Mouse (Mus musculus): ENCODE measurements around the gene Depdc7. TPM values are rescaled to one million over a fixed set of nuclear protein-coding genes. Genes with fewer than 3 reads are reported as not detected.

Depdc7 gene
- polyA plus RNA-seq, 1 experiment from 2014 or later, result 1.9 TPM

- no peak for ATAC-seq
- Histone ChIP-seq H3K4me1 (replicated peaks) (0 out of 2 replicates have a peak, but pooled peaks cover 4% of the 10 kb centered on the region), H3K4me2 (replicated peaks) (no peak overlapping the region), H3K9ac (replicated peaks) (no peak overlapping the region), H3K27ac (no peak overlapping the region), H3K36me3 (peaks cover 35% of the 10 kb centered on the region), H3K27me3 (no peaks in the 10 kb centered on the region), H3K9me3 (no peaks in the 10 kb centered on the region), H3K4me3 (replicated peaks) (no peak overlapping the region)
- 90% methylated on average over 3 of the region's 3 CpGs for WGBS
Observed at GRCm38 (mm10) chr2:104688321-104688720, 54.4 kb downstream of the Depdc7 start.

GRCm38 (mm10) chr2:104687261-104687660, 55.4 kb downstream of the Depdc7 start:
- H3K27me3 ChIP-seq, result no peaks in the 10 kb centered on the region
- H3K27ac ChIP-seq, result no peak overlapping the region
- WGBS, result 78% methylated on average over 3 of the region's 3 CpGs
- ATAC-seq, result no peak
- no peak overlapping the region for H3K9ac ChIP-seq (replicated peaks)
- H3K9me3 ChIP-seq, result no peaks in the 10 kb centered on the region
- 0 out of 2 replicates have a peak, but pooled peaks cover 4% of the 10 kb centered on the region for H3K4me1 ChIP-seq (replicated peaks)
- no peak overlapping the region for H3K4me3 ChIP-seq (replicated peaks)
- peaks cover 45% of the 10 kb centered on the region for H3K36me3 ChIP-seq
- no peak overlapping the region for H3K4me2 ChIP-seq (replicated peaks)

- H3K4me2 ChIP-seq (replicated peaks), result no peak overlapping the region
- no peaks in the 10 kb centered on the region for H3K9me3 ChIP-seq
- 0 out of 2 replicates have a peak, but pooled peaks cover 4% of the 10 kb centered on the region for H3K4me1 ChIP-seq (replicated peaks)
- peaks cover 64% of the 10 kb centered on the region for H3K36me3 ChIP-seq
- no peaks in the 10 kb centered on the region for H3K27me3 ChIP-seq
- peak; percentile 94 for ATAC-seq
- 10% methylated on average over 13 of the region's 13 CpGs for WGBS
- H3K9ac ChIP-seq (replicated peaks), result no peak overlapping the region
- no peak overlapping the region for H3K27ac ChIP-seq
- no peak overlapping the region for H3K4me3 ChIP-seq (replicated peaks)
Observed at GRCm38 (mm10) chr2:104685418-104685817, 57.3 kb downstream of the Depdc7 start.

GRCm38 (mm10) chr2:104684771-104685170, 57.9 kb downstream of the Depdc7 start:
- ATAC-seq, result no peak
- Histone ChIP-seq H3K4me3 (replicated peaks) (no peak overlapping the region), H3K36me3 (peaks cover 69% of the 10 kb centered on the region)

GRCm38 (mm10) chr2:104677326-104677725, 65.4 kb downstream of the Depdc7 start:
- no peak for ATAC-seq
- no peak overlapping the region for H3K27ac ChIP-seq
- 89% methylated on average over 3 of the region's 3 CpGs for WGBS
- H3K4me3 ChIP-seq (replicated peaks), result no peak overlapping the region
- peaks cover 44% of the 10 kb centered on the region for H3K36me3 ChIP-seq
- no peak overlapping the region for H3K9ac ChIP-seq (replicated peaks)
- H3K27me3 ChIP-seq, result no peaks in the 10 kb centered on the region
- H3K4me1 ChIP-seq (replicated peaks), result no peaks in the 10 kb centered on the region
- no peak overlapping the region for H3K4me2 ChIP-seq (replicated peaks)
- no peaks in the 10 kb centered on the region for H3K9me3 ChIP-seq

More at GRCm38 (mm10) chr2:104684771-104685170, 57.9 kb downstream of the Depdc7 start:
- Histone ChIP-seq H3K9me3 (no peaks in the 10 kb centered on the region), H3K27ac (no peak overlapping the region), H3K27me3 (no peaks in the 10 kb centered on the region), H3K9ac (replicated peaks) (no peak overlapping the region), H3K4me1 (replicated peaks) (0 out of 2 replicates have a peak, but pooled peaks cover 4% of the 10 kb centered on the region), H3K4me2 (replicated peaks) (no peak overlapping the region)
- 95% methylated on average over 4 of the region's 4 CpGs for WGBS

Other genes with a start within 250 kb of the Depdc7 start
- 5.0 and 5.7 TPM in 2 replicates for gene Hipk3, start 248.4 kb downstream of the Depdc7 start, polyA plus RNA-seq (2015; fragmentation: Nextera tagmentation; extraction: Ambion mirVana)
- gene Cstf3, start 152.4 kb downstream of the Depdc7 start, polyA plus RNA-seq (2015; fragmentation: Nextera tagmentation; extraction: Ambion mirVana), result 109 and 127 TPM in 2 replicates
- gene Tcp11l1, start 30.7 kb downstream of the Depdc7 start, polyA plus RNA-seq (2015; fragmentation: Nextera tagmentation; extraction: Ambion mirVana), result 74.4 and 75.8 TPM in 2 replicates
- gene Pin1rt1, start 26.5 kb downstream of the Depdc7 start, polyA plus RNA-seq (2015; fragmentation: Nextera tagmentation; extraction: Ambion mirVana), result 0.17 TPM in 1 of 2 replicates, not detected in the other
- 8.8 and 9.0 TPM in 2 replicates for gene Qser1, start 73.9 kb upstream of the Depdc7 start, polyA plus RNA-seq (2015; fragmentation: Nextera tagmentation; extraction: Ambion mirVana)
- 0.15 and 0.42 TPM in 2 replicates for gene Prrg4, start 107.0 kb upstream of the Depdc7 start, polyA plus RNA-seq (2015; fragmentation: Nextera tagmentation; extraction: Ambion mirVana)
- gene Ccdc73, start 124.9 kb upstream of the Depdc7 start, polyA plus RNA-seq (2015; fragmentation: Nextera tagmentation; extraction: Ambion mirVana), result 7.8 and 11.5 TPM in 2 replicates

All from midbrain, embryonic 13.5 days (tissue).